In genomic region chr8:67317371-67317770, GRCm38 (mm10) we compare ENCODE assay signal across 17 mouse cellular contexts.
"Had no signal": no experiment of that assay in that cellular context is flagged by ENCODE, and none has a peak within 500 bp of the region (broad histone marks: within the 10 kb centered on the region; RNA-seq: fewer than 3 reads in every experiment).

No protein-coding gene starts in this region.

- DNase-seq: left cerebral cortex, postnatal 4 days; liver; liver, embryonic 13.5 days; liver, postnatal 0 days; lung, adult 18-20 months; lung, adult 2 months; lung, embryonic 14.5 days; lung, postnatal 10 days; lung, postnatal 14 days; lung, postnatal 36 days; lung, postnatal 4 days; midbrain, embryonic 14.5 days had no signal

- ATAC-seq: liver, embryonic 12.5 days; liver, postnatal 0 days; lung, postnatal 0 days; midbrain, embryonic 13.5 days; midbrain, embryonic 15.5 days; midbrain, embryonic 16.5 days had no signal
